Mouse (Mus musculus) ES-Bruce4 (cell line): Measurements from ENCODE around the gene Sik3. TPM values are rescaled to one million over a fixed set of nuclear protein-coding genes. Genes with fewer than 3 reads are reported as not detected.

ENCODE experiments used
- H3K27ac ChIP-seq: 2 replicates; pipeline ENCODE4 v1.5.1; 2012; ENCODE audit warnings: low read length, inconsistent platforms; ENCODE audit not compliant: insufficient read depth
- H3K27me3 ChIP-seq: 2 replicates; pipeline ENCODE4 v1.6.1; 2012; ENCODE audit warnings: mild to moderate bottlenecking, low read length, inconsistent platforms; ENCODE audit not compliant: control insufficient read depth, poor library complexity, insufficient read depth, severe bottlenecking
- H3K36me3 ChIP-seq: 2 replicates; pipeline ENCODE4 v1.6.1; 2012; ENCODE audit warnings: inconsistent platforms, mild to moderate bottlenecking, low read length, moderate library complexity; ENCODE audit not compliant: control insufficient read depth, poor library complexity, insufficient read depth, severe bottlenecking
- H3K4me1 ChIP-seq: one replicate; pipeline ENCODE4 v1.8.1; 2011; ENCODE audit warnings: low read length; ENCODE audit not compliant: control insufficient read depth, insufficient read depth
- H3K4me3 ChIP-seq: 2 replicates; pipeline ENCODE4 v1.5.1; 2011; ENCODE audit warnings: low read depth, mild to moderate bottlenecking, low read length
- H3K9ac ChIP-seq: 2 replicates; pipeline ENCODE4 v1.6.1; 2012; ENCODE audit warnings: low read depth, mild to moderate bottlenecking, inconsistent platforms; ENCODE audit not compliant: poor library complexity, severe bottlenecking
- H3K9me3 ChIP-seq: replicated peaks from 2 replicates; pipeline ENCODE4 v1.6.1; 2012; ENCODE audit warnings: mild to moderate bottlenecking, low read length, inconsistent platforms; ENCODE audit not compliant: control insufficient read depth, poor library complexity, insufficient read depth, severe bottlenecking
- CTCF ChIP-seq: IDR thresholded peaks from one replicate; pipeline ENCODE4 v1.8.1; 2011; ENCODE audit warnings: low read depth, low read length
- EP300 ChIP-seq: IDR thresholded peaks from 2 replicates; pipeline ENCODE4 v1.6.1; 2011; ENCODE audit warnings: low read depth, low read length; ENCODE audit not compliant: insufficient read depth
- POLR2A ChIP-seq: IDR thresholded peaks from one replicate; pipeline ENCODE4 v1.8.1; 2011; ENCODE audit warnings: low read length; ENCODE audit not compliant: insufficient read depth
- polyA plus RNA-seq: library from polyadenylated mRNA; stranded (reverse); fragments of >200 nt; gene quantifications from 2 replicates; pipeline ENCODE4 v1.2.4, GENCODE M21; 2011; ENCODE audit warnings: low read depth; ENCODE audit not compliant: missing spikeins, insufficient read depth, insufficient read length

The Sik3 gene
- polyA plus RNA-seq, 1 experiment, result 23.2 TPM

DNA sequence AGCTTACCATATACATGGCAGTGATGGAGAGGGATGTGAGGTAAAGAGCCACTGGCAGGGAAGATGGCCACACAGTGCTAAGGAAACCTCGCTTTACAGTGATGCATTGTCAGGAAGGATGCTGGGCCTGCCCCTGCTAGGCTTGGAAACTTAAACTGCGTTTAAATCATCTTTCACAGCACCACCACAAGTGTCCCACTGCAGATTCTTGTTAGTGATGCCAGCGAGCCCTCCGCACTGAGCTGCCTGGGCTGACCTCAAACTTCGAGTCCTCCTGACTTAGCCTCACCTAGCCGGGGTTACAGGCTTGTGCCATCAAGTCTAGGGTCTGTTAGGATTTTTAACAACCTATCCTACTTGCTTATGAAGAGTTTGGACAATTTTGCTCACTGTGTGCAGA lies 161.3 kb downstream of the Sik3 start:
- Histone ChIP-seq H3K4me3 (no peak overlapping the region), H3K9me3 (no peaks in the 10 kb centered on the region), H3K27me3 (no peaks in the 10 kb centered on the region), H3K36me3 (no peaks in the 10 kb centered on the region), H3K9ac (no peak overlapping the region), H3K27ac (no peak overlapping the region), H3K4me1 (peaks cover 3% of the 10 kb centered on the region)
- no peak for TF ChIP-seq CTCF
- no peak for TF ChIP-seq POLR2A
- TF ChIP-seq EP300, result no peak

DNA sequence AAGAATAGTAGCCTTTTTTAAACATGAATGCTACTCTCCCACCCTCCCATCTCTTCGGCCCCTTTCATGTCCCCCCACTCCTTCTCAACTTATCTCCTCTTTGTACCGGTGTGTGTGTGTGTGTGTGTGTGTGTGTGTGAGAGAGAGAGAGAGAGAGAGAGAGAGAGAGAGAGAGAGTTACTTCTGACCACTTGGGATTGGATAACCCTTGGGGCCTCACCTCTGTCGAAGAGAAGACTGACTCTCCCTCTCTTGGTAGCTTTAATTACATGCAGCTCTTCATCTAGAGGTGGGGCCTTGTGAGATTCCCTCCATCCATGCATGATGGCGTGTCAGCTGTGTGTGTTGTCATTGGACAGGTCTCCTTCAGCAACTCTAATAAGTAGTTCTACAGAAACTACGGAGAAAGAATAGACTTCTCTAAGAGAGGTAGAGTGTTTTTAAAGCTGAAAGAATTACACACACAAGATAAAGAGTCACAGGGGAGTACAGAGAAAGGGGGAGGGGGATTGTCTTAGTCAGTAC lies 162.2 kb downstream of the Sik3 start:
- H3K4me3 ChIP-seq, result no peak overlapping the region
- no peak for TF ChIP-seq CTCF
- TF ChIP-seq EP300, result no peak
- H3K9me3 ChIP-seq, result no peaks in the 10 kb centered on the region
- 0 out of 2 replicates have a peak overlapping the region, but pooled peaks have one; percentile 58 for H3K27ac ChIP-seq
- H3K4me1 ChIP-seq, result peaks cover 3% of the 10 kb centered on the region
- H3K27me3 ChIP-seq, result no peaks in the 10 kb centered on the region
- no peak overlapping the region for H3K9ac ChIP-seq
- no peaks in the 10 kb centered on the region for H3K36me3 ChIP-seq

DNA sequence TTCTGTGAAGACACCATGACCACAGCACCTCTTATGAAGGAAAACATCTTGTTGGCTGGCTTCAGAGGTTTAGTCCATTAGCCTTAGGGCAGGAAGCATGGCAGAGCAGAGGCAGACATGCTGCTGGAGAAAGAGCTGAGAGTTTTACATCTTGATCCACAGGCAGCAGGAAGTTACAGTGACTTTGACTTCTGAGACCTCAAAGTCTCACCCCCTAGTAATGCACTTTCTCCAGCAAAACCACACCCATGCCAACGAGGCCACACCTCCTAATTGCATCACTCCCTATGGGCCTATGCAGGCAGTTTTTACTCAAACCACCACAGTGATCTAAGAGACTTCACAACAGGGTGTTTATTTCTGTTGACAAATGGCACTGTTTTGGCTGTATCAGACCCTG lies 162.7 kb downstream of the Sik3 start:
- Histone ChIP-seq H3K27me3 (no peaks in the 10 kb centered on the region), H3K9ac (no peak overlapping the region)

DNA sequence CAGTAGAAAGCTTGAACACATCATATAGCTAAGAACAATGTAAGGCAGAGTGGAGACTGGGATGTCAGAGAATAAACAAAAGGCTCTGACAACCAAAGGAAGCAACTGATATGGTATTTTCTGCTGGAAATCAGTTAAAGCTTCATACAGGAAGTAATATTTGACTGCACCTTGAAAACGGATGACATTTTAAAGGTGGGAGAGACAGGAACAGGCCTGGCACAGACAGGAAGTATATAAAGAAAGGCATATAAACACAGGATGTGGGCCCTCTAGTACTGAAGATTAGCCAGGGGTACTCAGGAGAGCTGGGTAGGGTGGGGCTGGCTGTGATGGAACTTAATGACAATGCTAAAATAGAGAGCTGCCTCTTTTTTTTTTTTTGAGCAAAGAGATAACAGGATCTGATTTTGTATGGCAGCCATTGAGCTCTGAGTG lies 163.3 kb downstream of the Sik3 start:
- Histone ChIP-seq H3K36me3 (no peaks in the 10 kb centered on the region), H3K27me3 (no peaks in the 10 kb centered on the region), H3K4me3 (no peak overlapping the region), H3K9me3 (no peaks in the 10 kb centered on the region), H3K27ac (no peak overlapping the region), H3K4me1 (peaks cover 3% of the 10 kb centered on the region), H3K9ac (no peak overlapping the region)
- TF ChIP-seq CTCF (no peak), POLR2A (no peak), EP300 (no peak)

More for the DNA sequence above, 162.7 kb downstream of the Sik3 start:
- Histone ChIP-seq H3K9me3 (no peaks in the 10 kb centered on the region), H3K4me1 (peaks cover 3% of the 10 kb centered on the region), H3K36me3 (no peaks in the 10 kb centered on the region), H3K4me3 (no peak overlapping the region), H3K27ac (0 out of 2 replicates have a peak overlapping the region, but pooled peaks have one; percentile 58)
- no peak for TF ChIP-seq POLR2A

DNA sequence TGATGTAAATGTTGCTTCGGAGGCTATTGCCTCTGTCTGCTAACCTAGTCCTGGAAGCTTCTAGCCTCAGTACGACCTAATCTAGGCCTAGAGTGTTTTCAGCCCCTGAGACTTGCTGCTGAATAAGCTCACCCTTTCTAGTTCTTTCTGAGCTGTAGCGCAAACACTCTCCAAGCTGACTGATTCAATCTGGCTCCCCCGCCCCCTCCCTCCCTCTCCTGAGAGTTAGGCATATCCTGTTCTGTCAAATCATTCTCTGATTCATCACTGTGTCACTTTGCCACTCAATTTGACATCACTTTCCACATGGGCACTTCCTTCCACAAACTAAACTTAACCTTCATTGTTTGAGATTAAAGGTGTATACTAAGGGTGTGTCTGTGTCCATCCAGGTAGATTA lies 164.0 kb downstream of the Sik3 start:
- Histone ChIP-seq H3K9me3 (no peaks in the 10 kb centered on the region), H3K9ac (no peak overlapping the region), H3K27me3 (no peaks in the 10 kb centered on the region), H3K4me1 (peaks cover 3% of the 10 kb centered on the region), H3K27ac (no peak overlapping the region), H3K4me3 (no peak overlapping the region), H3K36me3 (no peaks in the 10 kb centered on the region)
- TF ChIP-seq CTCF (no peak), POLR2A (no peak), EP300 (no peak)

DNA sequence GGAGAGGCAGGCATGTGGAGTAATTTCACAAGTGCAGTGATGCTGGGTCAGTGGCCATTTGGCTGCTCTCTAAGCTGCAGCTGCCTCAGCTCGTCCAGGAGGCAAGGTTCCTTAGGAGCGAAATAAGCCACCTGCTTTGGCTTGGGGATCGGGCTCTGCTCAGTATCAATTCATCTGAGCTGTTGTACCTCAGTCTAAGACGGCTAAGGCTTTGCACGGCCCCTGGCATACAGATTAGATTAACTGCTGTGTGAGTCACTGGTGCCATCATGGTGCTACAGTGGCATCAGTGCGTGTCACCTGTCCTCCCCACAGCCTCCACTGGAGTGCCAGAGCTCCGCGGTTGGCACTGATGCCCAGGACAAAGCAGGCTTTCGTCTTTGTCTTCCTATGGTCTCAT lies 166.0 kb downstream of the Sik3 start:
- Histone ChIP-seq H3K9ac (no peak overlapping the region), H3K9me3 (no peaks in the 10 kb centered on the region), H3K27me3 (no peaks in the 10 kb centered on the region), H3K36me3 (no peaks in the 10 kb centered on the region), H3K4me1 (peaks cover 3% of the 10 kb centered on the region), H3K27ac (no peak overlapping the region), H3K4me3 (0 out of 2 replicates have a peak overlapping the region, but pooled peaks have one; percentile 23)
- no peak for TF ChIP-seq POLR2A
- no peak for TF ChIP-seq EP300
- no peak for TF ChIP-seq CTCF
